Mouse (Mus musculus) lung, postnatal 0 days (tissue): Measurements from ENCODE around the gene Lrrfip1.

ENCODE experiments used
- CTCF ChIP-seq: IDR thresholded peaks from 2 replicates; pipeline ENCODE4 v1.5.1; 2016; ENCODE audit warnings: antibody characterized with exemption, mild to moderate bottlenecking
- EP300 ChIP-seq: IDR thresholded peaks from 2 replicates; pipeline ENCODE4 v1.6.1; 2016; ENCODE audit warnings: antibody characterized with exemption, mild to moderate bottlenecking, control low read depth

- TF ChIP-seq CTCF (no peak), EP300 (no peak)
These were observed 28.6 kb upstream of the Lrrfip1 start for GRCm38 (mm10) chr1:90969881-90970390.
